Mouse (Mus musculus) cerebellum, adult 9-11 months (tissue): Measurements from ENCODE around the gene Syncrip.

Source experiments
- DNase-seq: peaks from one replicate; pipeline ENCODE4 v3.0.0; 2022

Gene Syncrip

GRCm38 (mm10) chr9:88482230-88482828 is at the start of gene Syncrip:
Gene Syncrip (minus strand): TSS chr9:88482574.
- peak; percentile 92 for DNase-seq

DNA sequence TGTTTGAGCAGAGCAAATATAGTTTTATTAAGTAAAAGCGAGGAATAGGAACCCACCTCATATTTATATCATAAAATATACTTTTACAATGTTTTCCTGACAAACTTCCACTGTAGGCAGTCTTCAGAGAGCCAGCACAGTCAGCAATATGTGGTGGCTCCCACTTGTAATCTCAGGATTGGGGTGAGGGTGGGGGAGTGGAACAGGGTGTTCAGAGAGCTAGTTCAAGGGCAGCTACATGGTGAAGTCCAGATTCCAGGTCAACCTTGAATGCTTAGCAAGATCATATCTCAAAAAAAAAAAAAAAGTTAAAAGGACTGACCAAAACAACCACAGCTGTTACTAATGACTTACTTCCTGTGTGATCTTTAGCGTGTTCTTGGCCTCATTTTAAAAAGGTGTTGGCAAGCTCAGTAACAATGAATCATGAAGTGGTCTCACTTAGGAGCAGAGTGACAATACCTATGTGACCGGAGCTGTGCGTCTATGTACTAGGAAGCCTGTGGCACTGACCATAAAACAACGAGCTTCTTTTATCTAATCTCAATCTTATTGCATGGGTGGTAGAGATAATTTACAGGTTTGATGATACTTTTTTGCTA is 47.7 kb upstream of the Syncrip start:
- no peak for DNase-seq

GRCm38 (mm10) chr9:88529571-88529970 is 47.2 kb upstream of the Syncrip start:
- no peak for DNase-seq

GRCm38 (mm10) chr9:88528736-88529135 is 46.4 kb upstream of the Syncrip start:
- no peak for DNase-seq

DNA sequence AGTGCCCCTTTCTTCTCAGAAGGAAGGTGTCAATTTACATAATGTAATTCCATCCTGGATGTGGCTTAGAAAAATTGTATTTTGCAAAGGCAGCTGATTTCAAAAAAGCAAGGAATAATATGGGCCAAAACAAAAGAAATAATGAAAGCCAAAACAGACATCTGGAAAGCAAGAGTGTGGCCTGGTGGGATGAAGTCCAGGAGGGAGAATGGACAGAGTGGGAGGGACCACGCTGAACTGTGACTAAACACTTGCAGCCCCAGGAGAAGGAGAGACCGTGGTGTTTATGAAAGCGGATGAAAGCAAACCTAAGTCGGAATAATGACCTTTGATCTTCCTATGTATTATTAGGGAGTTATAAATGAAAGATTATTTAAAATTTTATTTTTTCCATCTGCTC is 45.6 kb upstream of the Syncrip start:
- no peak for DNase-seq

GRCm38 (mm10) chr9:88525341-88525740 is 43.0 kb upstream of the Syncrip start:
- no peak for DNase-seq

- DNase-seq: no peak
Observed at GRCm38 (mm10) chr9:88524796-88525195, 42.4 kb upstream of the Syncrip start.

- DNase-seq: no peak
Observed at GRCm38 (mm10) chr9:88524367-88524766, 42.0 kb upstream of the Syncrip start.

DNA sequence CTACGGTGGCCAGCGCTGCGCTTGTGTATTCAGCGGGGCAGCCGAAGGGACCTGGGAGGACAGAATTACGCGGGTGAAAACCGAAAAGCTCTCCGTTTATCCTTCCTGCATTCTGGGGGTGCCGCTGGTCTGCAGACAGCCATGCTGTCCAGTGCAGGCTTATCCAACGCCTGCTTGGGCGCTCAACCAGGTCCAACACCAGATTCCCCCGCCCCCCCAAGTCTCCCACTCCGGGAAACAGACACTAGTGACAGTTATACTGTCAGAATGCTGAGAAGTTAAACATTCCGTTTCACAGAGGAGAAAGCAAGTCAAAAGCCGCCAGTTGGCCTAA is 40.9 kb upstream of the Syncrip start:
- DNase-seq: no peak

GRCm38 (mm10) chr9:88522569-88523334 is 40.4 kb upstream of the Syncrip start:
- DNase-seq: peak; percentile 97

DNA sequence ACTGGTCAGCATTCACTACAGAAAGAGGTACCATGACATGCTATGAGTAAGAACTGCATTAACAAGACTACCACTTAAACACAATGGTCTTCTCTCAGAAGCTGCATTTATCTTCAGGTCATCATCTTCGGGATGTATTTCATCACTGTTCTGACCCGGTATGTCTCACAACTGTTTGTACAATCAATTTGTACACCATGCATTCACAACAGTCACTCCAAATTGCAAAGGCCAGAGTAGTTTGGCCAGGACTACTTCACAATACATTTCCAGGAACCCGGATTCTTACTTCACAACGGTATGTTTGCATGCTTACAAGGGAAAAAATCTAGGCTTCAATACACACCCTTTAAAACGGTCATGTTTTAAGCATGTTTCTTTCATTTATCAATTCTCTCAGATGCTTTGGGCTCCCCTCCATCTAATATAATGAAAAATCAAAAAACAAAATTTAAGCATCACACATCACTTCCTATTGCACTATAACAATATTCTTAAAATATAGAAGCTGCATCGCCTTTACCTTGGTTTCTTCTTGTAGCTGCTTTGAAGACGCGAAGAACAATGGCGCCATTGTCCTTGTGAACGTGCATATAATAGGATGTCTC is 39.7 kb upstream of the Syncrip start:
- DNase-seq: no peak

GRCm38 (mm10) chr9:88520849-88521483 is 38.6 kb upstream of the Syncrip start:
- DNase-seq: no peak

DNA sequence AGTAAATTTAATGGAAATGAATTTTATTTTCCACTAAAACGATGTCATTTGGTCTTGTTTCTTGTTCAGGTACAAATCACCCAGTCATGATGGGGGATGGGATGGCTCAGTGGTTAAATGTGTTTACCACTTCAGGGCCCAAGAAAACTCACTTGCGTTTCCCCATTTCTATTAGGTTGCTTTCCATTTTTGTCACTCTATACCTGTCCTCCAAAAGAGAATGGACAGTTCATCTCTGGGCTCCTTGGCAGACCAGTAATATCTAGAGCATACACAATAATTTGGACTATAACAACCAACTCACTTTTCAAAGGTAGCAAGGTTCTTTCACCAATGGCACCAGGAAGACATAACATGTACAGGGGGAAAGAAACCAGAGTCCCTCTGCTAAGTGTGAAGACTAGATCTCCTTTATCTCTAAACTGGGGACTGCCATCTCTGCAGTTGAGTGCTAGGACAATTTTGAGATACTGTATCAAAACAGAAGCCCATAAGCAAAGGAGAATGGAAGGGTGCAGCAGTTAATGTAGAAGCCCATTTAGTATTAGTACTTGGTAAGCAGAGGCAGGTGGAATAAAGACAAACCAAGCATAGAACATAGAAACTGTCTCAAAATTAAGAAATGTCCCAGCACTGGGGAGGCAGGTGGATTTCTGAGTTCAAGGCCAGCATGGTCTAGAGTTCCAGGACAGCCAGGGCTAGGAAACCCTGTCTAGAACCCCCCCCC is 37.9 kb upstream of the Syncrip start:
- DNase-seq: no peak

- DNase-seq: no peak
Observed at GRCm38 (mm10) chr9:88519390-88520121, 37.2 kb upstream of the Syncrip start.

DNA sequence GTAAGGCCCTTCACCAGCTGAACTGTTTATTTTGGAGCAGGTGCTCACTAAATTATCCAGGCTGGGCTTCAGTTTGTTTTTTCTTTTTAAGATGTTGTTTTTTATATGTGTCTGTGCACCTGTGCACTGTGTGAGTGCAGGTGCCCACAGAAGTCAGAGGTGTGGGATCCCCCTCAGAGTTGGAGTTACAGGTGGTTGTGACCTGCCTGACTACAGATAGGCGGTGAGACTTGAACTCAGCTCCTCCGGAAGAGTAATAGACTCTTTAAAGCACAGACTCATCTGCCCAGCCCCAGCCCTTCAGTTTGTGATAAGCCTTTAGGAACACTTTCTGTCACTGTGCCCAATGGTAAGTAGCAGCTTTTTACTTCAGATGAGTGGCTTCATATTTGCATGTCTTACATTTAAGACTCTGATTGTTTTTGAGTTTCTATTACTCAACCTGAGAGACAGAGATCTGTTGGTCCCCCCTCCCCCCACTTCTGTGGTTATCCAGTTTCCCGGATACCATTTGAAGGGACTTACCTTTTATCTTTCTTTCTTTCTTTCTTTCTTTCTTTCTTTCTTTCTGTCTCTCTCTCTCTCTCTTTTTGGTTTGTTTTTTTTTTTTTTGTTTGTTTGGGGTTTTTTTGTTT is 34.1 kb upstream of the Syncrip start:
- DNase-seq: no peak

DNA sequence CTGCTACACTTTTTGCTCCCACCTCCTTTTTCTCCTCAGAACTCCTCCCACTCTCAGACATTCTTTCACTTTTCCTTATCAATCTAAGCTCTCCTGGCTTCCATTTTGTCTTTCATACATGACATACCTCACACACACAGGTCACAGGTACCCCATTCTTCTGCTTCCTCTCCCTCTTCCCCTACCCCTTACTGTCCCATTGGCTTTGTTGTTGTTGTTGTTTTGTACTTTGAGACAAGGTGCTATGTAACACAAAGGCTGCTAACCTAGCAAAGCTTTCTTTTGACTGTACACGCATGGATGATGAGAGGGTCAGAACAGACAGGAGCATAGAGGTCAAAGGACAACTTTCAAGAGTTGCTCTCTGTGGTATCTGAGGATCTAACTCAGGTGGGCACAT is 33.2 kb upstream of the Syncrip start:
- DNase-seq: no peak

DNA sequence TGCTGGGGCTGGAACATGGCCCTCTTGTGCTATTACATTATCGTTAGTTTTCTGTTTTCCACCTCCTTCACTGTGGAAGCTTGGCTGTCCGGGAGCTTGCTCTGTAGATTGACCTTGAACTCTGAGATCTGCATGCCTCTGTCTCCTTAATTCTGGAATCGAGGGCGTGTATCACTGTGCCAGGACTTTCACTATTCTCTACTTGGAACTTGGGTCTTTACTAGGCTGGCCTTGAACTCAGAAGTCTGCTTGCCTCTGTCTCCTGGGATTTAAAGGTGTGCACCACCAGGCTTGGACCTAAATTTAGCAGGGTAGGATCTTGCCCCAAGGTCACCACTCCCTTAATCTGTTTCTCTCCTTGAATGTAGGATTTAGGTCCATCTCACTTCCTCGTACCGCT is 19.5 kb upstream of the Syncrip start:
- DNase-seq: no peak

- no peak for DNase-seq
Observed at GRCm38 (mm10) chr9:88500112-88500511, 17.7 kb upstream of the Syncrip start.

DNA sequence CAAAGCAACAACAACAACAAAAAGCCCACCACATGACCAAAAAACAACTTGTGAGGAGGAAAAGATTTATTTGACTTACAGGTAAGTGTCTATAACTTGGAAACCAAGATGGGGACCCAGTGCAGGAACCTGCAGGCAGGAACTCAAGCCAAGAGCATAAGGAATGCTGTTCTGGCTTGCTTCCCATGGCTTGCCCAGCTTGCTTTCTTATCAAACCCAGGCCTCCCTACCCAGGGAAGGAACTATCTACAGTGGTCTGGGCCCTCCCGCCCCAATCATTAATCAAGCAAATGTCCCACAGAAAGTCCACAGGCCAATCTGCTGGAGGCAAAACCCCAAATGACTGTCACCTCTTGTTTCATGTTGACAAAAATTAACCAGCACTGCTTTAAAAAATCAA is 10.1 kb upstream of the Syncrip start:
- DNase-seq: no peak

GRCm38 (mm10) chr9:88484531-88484930 is 2.2 kb upstream of the Syncrip start:
- DNase-seq: peak; percentile 26

DNA sequence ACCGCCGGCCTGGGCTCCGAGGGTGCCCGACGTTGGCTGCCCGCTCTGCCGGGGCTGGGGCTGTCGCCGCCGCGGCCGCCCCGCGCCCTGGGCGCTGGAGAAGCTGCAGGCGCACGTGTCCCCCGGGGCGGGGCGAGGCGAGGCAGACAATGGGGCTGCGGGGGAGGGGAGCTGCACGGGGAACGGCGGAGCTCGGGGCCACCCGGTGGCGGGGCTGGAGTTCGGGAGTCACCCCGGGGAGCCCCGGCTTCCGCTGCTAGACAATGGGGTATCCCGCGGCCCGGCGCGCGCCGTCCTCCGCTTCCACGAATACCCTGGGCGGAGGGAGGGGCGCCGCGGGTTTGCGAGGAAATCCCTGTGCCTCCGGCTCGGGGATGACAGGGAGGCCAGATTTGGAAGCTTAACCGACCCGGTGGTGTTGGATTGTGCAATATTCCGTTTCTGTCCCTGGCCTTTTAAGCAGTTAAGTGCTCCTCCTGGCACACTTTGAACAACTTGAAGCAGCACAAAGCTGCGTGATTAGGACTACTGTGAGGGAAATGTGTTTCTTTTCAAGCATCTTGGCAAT is 539 bp upstream of the Syncrip start:
- peak; percentile 92 for DNase-seq
